Mouse (Mus musculus) myocyte (in vitro differentiated cells): ENCODE data around the gene Slc38a2.

Experiments
- POLR2A ChIP-seq: IDR thresholded peaks from one replicate; pipeline ENCODE4 v1.6.1; 2011; ENCODE audit warnings: low read depth, mild to moderate bottlenecking, control low read depth, moderate library complexity; ENCODE audit not compliant: insufficient read length
- TCF12 ChIP-seq: IDR thresholded peaks from one replicate; pipeline ENCODE4 v1.6.1; 2011; ENCODE audit warnings: mild to moderate bottlenecking, control low read depth; ENCODE audit not compliant: poor library complexity, insufficient read depth, severe bottlenecking

- TF ChIP-seq POLR2A (no peak), TCF12 (no peak)
Measured at GRCm38 (mm10) chr15:96669721-96670120, 29.8 kb downstream of the Slc38a2 start.
